ENCODE assay signal across 15 mouse cellular contexts in genomic region chr9:101464727-101465427, GRCm38 (mm10).
DNase-seq lines count a peak whose midpoint lies in the region; ATAC-seq lines count a peak whose summit lies in the region.
"Had no signal": no experiment of that assay in that cellular context is flagged by ENCODE, and none has a peak within 500 bp of the region (broad histone marks: within the 10 kb centered on the region; RNA-seq: fewer than 3 reads in every experiment).

No protein-coding gene starts in this region.

- DNase-seq in hindbrain, embryonic 14.5 days (ENCODE audit: low spot score), result no peak
- no peak for DNase-seq in forebrain, embryonic 10.5 days (ENCODE audit: extremely low spot score, low spot score)
- no peak for DNase-seq in spleen, adult 18-20 months
- no peak for DNase-seq in kidney, adult 11 months
- DNase-seq: adrenal gland, postnatal 25 days; B cell, adult 2 months; cerebellum, postnatal 36 days; gastrocnemius, postnatal 25 days had no signal

- H3K4me2 ChIP-seq in hindbrain, embryonic 13.5 days, result peak overlapping the region; percentile 11; the same call in 1 of the 2 replicates
- H3K4me2 ChIP-seq in hindbrain, embryonic 14.5 days (replicated peaks), result no peak overlapping the region
- 0 out of 2 replicates have a peak overlapping the region, but pooled peaks have one; percentile 14 for H3K4me2 ChIP-seq in lung, embryonic 16.5 days (ENCODE audit: low read depth, low read length)
- H3K4me2 ChIP-seq in neural tube, embryonic 15.5 days, result peak overlapping the region; percentile 2; the same call in 1 of the 2 replicates
- H3K4me2 ChIP-seq in liver, embryonic 12.5 days, result no peak overlapping the region
- H3K4me2 ChIP-seq: embryonic facial prominence, embryonic 13.5 days; heart, embryonic 11.5 days had no signal

- ATAC-seq in hindbrain, embryonic 13.5 days (ENCODE audit: low FRiP score), result no peak
- ATAC-seq in hindbrain, embryonic 14.5 days (ENCODE audit: low FRiP score), result no peak
- no peak for ATAC-seq in lung, embryonic 16.5 days (ENCODE audit: low read depth)
- no peak for ATAC-seq in neural tube, embryonic 15.5 days (ENCODE audit: low FRiP score)
- ATAC-seq in liver, embryonic 12.5 days, result no peak

- H3K9me3 ChIP-seq in hindbrain, embryonic 13.5 days, result peaks cover under 1% of the 10 kb centered on the region; the same call in 1 of the 2 replicates
- no peaks in the 10 kb centered on the region for H3K9me3 ChIP-seq in hindbrain, embryonic 14.5 days (ENCODE audit: control insufficient read depth, low read length)
- H3K9me3 ChIP-seq in forebrain, embryonic 10.5 days, result no peaks in the 10 kb centered on the region
- no peaks in the 10 kb centered on the region for H3K9me3 ChIP-seq in lung, embryonic 16.5 days (ENCODE audit: control insufficient read depth, low read length)
- H3K9me3 ChIP-seq in neural tube, embryonic 15.5 days (replicated peaks), result no peaks in the 10 kb centered on the region
- H3K9me3 ChIP-seq in liver, embryonic 12.5 days (replicated peaks), result no peaks in the 10 kb centered on the region
- H3K9me3 ChIP-seq: embryonic facial prominence, embryonic 13.5 days had no signal

- no peak overlapping the region for H3K4me3 ChIP-seq in hindbrain, embryonic 13.5 days
- H3K4me3 ChIP-seq in hindbrain, embryonic 14.5 days (replicated peaks; ENCODE audit: low read length), result no peak overlapping the region
- no peak overlapping the region for H3K4me3 ChIP-seq in forebrain, embryonic 10.5 days
- H3K4me3 ChIP-seq in lung, embryonic 16.5 days (ENCODE audit: low read length), result no peak overlapping the region
- H3K4me3 ChIP-seq in neural tube, embryonic 15.5 days (replicated peaks), result no peak overlapping the region
- H3K4me3 ChIP-seq in liver, embryonic 12.5 days, result no peak overlapping the region
- H3K4me3 ChIP-seq: embryonic facial prominence, embryonic 13.5 days; myocyte had no signal

- peaks cover 10% of the 10 kb centered on the region for H3K4me1 ChIP-seq in hindbrain, embryonic 13.5 days (replicated peaks)
- peaks cover 5% of the 10 kb centered on the region; the same call in 1 of the 2 replicates for H3K4me1 ChIP-seq in hindbrain, embryonic 14.5 days (replicated peaks; ENCODE audit: control insufficient read depth, insufficient read depth, low read length)
- peaks cover 13% of the 10 kb centered on the region for H3K4me1 ChIP-seq in forebrain, embryonic 10.5 days
- H3K4me1 ChIP-seq in lung, embryonic 16.5 days (replicated peaks; ENCODE audit: control insufficient read depth, insufficient read depth, low read length), result no peaks in the 10 kb centered on the region
- H3K4me1 ChIP-seq in neural tube, embryonic 15.5 days, result no peaks in the 10 kb centered on the region
- H3K4me1 ChIP-seq in liver, embryonic 12.5 days, result no peaks in the 10 kb centered on the region
- H3K4me1 ChIP-seq: embryonic facial prominence, embryonic 13.5 days had no signal

- H3K27me3 ChIP-seq in hindbrain, embryonic 13.5 days, result peaks cover 27% of the 10 kb centered on the region; the same call in 1 of the 2 replicates
- H3K27me3 ChIP-seq in hindbrain, embryonic 14.5 days (ENCODE audit: control insufficient read depth, insufficient read depth, low read length), result no peaks in the 10 kb centered on the region
- peaks cover 12% of the 10 kb centered on the region; the same call in 1 of the 2 replicates for H3K27me3 ChIP-seq in forebrain, embryonic 10.5 days (ENCODE audit: poor library complexity, severe bottlenecking)
- no peaks in the 10 kb centered on the region for H3K27me3 ChIP-seq in lung, embryonic 16.5 days (ENCODE audit: control insufficient read depth, insufficient read depth, low read depth, low read length)
- no peaks in the 10 kb centered on the region for H3K27me3 ChIP-seq in neural tube, embryonic 15.5 days (replicated peaks)
- no peaks in the 10 kb centered on the region for H3K27me3 ChIP-seq in liver, embryonic 12.5 days (replicated peaks)
- H3K27me3 ChIP-seq: embryonic facial prominence, embryonic 13.5 days had no signal

- H3K9ac ChIP-seq in hindbrain, embryonic 13.5 days, result no peak overlapping the region
- H3K9ac ChIP-seq in hindbrain, embryonic 14.5 days, result no peak overlapping the region
- no peak overlapping the region for H3K9ac ChIP-seq in lung, embryonic 16.5 days (ENCODE audit: low read length)
- H3K9ac ChIP-seq in neural tube, embryonic 15.5 days (replicated peaks), result no peak overlapping the region
- H3K9ac ChIP-seq in liver, embryonic 12.5 days, result no peak overlapping the region
- H3K9ac ChIP-seq: embryonic facial prominence, embryonic 13.5 days had no signal

- peak overlapping the region; percentile 20 for H3K27ac ChIP-seq in hindbrain, embryonic 13.5 days
- H3K27ac ChIP-seq in hindbrain, embryonic 14.5 days, result no peak overlapping the region
- peak overlapping the region; percentile 54; the same call in 1 of the 2 replicates for H3K27ac ChIP-seq in forebrain, embryonic 10.5 days
- no peak overlapping the region for H3K27ac ChIP-seq in lung, embryonic 16.5 days (ENCODE audit: low read length)
- no peak overlapping the region for H3K27ac ChIP-seq in neural tube, embryonic 15.5 days (replicated peaks)
- H3K27ac ChIP-seq in liver, embryonic 12.5 days, result no peak overlapping the region
- H3K27ac ChIP-seq: embryonic facial prominence, embryonic 13.5 days had no signal

- no peaks in the 10 kb centered on the region for H3K36me3 ChIP-seq in hindbrain, embryonic 13.5 days
- no peaks in the 10 kb centered on the region for H3K36me3 ChIP-seq in hindbrain, embryonic 14.5 days (replicated peaks; ENCODE audit: control insufficient read depth, insufficient read depth)
- no peaks in the 10 kb centered on the region for H3K36me3 ChIP-seq in forebrain, embryonic 10.5 days (replicated peaks)
- no peaks in the 10 kb centered on the region for H3K36me3 ChIP-seq in lung, embryonic 16.5 days (ENCODE audit: control insufficient read depth, insufficient read depth, low read length)
- H3K36me3 ChIP-seq in neural tube, embryonic 15.5 days, result no peaks in the 10 kb centered on the region
- H3K36me3 ChIP-seq in liver, embryonic 12.5 days, result no peaks in the 10 kb centered on the region
- H3K36me3 ChIP-seq: embryonic facial prominence, embryonic 13.5 days had no signal

- 39% methylated on average over 18 of the region's 18 CpGs for WGBS in hindbrain, embryonic 13.5 days
- 34% methylated on average over 18 of the region's 18 CpGs for WGBS in hindbrain, embryonic 14.5 days
- WGBS in forebrain, embryonic 10.5 days, result 65% methylated on average over 18 of the region's 18 CpGs
- 58% methylated on average over 18 of the region's 18 CpGs for WGBS in lung, embryonic 16.5 days
- WGBS in neural tube, embryonic 15.5 days, result 34% methylated on average over 18 of the region's 18 CpGs
- 61% methylated on average over 18 of the region's 18 CpGs for WGBS in liver, embryonic 12.5 days (ENCODE audit: insufficient replicate concordance)

Comparison
In these comparisons a context has a peak if more than half of its experiments do, and no peak if none do; other contexts are left out.
1. H3K27ac ChIP-seq: peak in hindbrain, embryonic 13.5 days (single experiment) and forebrain, embryonic 10.5 days (single experiment); none in hindbrain, embryonic 14.5 days (single experiment), lung, embryonic 16.5 days (single experiment), neural tube, embryonic 15.5 days (single experiment) and liver, embryonic 12.5 days (single experiment).
2. H3K4me2 ChIP-seq: peak in hindbrain, embryonic 13.5 days (single experiment), lung, embryonic 16.5 days (single experiment) and neural tube, embryonic 15.5 days (single experiment); none in hindbrain, embryonic 14.5 days (single experiment) and liver, embryonic 12.5 days (single experiment).